Mouse (Mus musculus) common myeloid progenitor, adult 5-6 weeks (primary cell): ENCODE data around the gene Strada. TPM values are rescaled to one million over a fixed set of nuclear protein-coding genes. Genes with fewer than 3 reads are reported as not detected.
A peak's percentile ranks its signal among the peaks of the same experiment; 100 is the strongest.
"Not testable (repeated sequence)": the region's sequence is repeated elsewhere in the genome, so short reads cannot be mapped to it uniquely, and the experiment has no call there.

Experiments
- ATAC-seq: replicated peaks from 2 replicates; pipeline ENCODE4 v1.8.0; 2016; ENCODE audit warnings: low read depth, mild to moderate bottlenecking, moderate TSS enrichment, inconsistent platforms; ENCODE audit not compliant: poor library complexity, severe bottlenecking
- total RNA-seq: library from RNA; stranded (forward); fragments of 200-1000, 187-1606 nt; gene quantifications from 2 replicates; pipeline ENCODE4 v1.2.3, GENCODE M21; 2017

The Strada gene
- total RNA-seq, result 22.1 and 25.4 TPM in 2 replicates

- ATAC-seq, result 0 out of 2 replicates have a peak, but pooled peaks have one; percentile 13
Observed at GRCm38 (mm10) chr11:106202123-106202465, at the start of gene Strada. Gene Strada, minus strand, starts transcription at chr11:106202168.

DNA sequence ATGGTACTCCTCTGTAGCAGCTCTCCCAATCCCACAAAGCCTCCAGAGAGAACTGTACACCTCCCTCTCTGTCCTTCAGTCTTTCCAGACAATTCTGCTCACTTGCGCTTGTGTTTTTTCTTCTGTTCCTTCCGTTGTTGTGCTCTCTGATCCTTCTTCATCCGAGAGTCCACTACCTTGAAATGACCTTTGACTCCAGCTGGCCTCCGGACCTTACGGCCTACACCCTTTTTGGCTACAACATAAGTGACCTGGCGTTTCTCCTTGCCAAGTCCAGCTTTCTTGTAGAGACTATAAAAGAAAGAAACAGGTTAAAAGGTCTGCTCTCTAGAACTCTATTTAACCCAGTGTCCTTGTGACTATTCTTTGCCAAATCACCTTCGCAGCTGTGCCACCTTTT is 47.4 kb upstream of the Strada start:
- no peak for ATAC-seq

GRCm38 (mm10) chr11:106246834-106247233 is 44.9 kb upstream of the Strada start:
- 0 out of 2 replicates have a peak, but pooled peaks have one; percentile 25 for ATAC-seq

DNA sequence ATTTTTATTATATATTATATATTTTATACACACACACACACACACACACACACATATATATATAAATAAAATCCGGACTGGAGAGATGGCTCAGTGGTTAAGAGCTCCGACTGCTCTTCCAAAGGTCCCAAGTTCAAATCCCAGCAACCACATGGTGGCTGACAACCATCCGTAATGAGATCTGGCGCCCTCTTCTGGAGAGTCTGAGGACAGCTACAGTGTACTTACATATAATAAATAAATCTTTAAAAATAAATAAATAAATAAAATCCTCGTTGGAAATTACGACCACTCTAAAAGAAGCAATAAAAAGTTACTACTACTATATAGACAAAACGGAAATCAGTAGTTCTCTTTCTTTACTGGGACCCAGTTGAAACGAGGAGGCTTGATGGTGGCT is 32.0 kb upstream of the Strada start:
- ATAC-seq, result not testable (repeated sequence)

- ATAC-seq, result no peak
Observed at GRCm38 (mm10) chr11:106220603-106221002, 18.6 kb upstream of the Strada start.

DNA sequence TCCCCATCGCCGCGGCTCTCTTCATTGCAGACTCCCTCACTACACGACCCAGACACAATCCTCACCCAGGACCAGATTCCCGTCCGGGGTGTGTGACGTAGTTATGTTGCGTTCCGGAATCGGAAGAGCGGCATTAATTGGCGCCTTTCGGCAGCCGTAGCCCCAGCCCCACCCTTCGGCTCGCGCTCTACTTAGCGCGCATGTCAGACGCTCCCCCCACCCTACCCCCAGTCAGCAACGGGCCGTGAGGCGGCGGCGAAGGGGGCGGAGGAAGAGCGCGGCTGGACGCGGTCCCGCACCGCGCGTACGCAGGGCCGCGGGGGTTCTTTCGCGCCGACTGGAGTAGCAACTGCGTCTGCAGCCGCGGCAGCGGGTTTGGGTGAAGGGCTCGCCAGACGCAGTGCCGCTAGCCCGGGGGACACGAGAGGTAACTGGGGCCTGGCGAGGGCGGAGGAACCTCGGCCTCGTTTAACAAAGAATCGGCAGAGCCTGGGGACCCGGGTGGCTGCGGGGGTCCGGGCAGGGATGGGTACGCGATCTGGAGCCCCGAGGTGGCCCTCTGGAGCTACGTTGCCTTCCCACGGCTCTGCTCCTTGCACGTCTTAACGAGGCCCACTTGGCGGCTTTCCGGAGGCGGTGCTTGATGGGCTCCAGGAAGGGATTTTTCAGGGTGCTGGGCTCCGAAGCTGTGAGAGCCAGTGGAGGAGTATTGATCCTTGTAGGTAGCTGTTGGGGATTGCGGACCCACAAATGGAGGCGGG is 14.9 kb upstream of the Strada start, which contains the start of gene Ddx42:
Ddx42 (plus strand) TSS at position 197 of the 761 bp plus-strand sequence.
- peak; percentile 79 for ATAC-seq

GRCm38 (mm10) chr11:106215927-106216729 is 14.2 kb upstream of the Strada start, which contains the start of gene Ccdc47:
Gene Ccdc47, minus strand, starts transcription at chr11:106216344.
- peak; percentile 86 for ATAC-seq

- no peak for ATAC-seq
Observed at GRCm38 (mm10) chr11:106215450-106215859, 13.5 kb upstream of the Strada start.

- ATAC-seq, result no peak
Observed at GRCm38 (mm10) chr11:106214856-106215255, 12.9 kb upstream of the Strada start.

GRCm38 (mm10) chr11:106212771-106213170 is 10.8 kb upstream of the Strada start:
- ATAC-seq, result no peak

DNA sequence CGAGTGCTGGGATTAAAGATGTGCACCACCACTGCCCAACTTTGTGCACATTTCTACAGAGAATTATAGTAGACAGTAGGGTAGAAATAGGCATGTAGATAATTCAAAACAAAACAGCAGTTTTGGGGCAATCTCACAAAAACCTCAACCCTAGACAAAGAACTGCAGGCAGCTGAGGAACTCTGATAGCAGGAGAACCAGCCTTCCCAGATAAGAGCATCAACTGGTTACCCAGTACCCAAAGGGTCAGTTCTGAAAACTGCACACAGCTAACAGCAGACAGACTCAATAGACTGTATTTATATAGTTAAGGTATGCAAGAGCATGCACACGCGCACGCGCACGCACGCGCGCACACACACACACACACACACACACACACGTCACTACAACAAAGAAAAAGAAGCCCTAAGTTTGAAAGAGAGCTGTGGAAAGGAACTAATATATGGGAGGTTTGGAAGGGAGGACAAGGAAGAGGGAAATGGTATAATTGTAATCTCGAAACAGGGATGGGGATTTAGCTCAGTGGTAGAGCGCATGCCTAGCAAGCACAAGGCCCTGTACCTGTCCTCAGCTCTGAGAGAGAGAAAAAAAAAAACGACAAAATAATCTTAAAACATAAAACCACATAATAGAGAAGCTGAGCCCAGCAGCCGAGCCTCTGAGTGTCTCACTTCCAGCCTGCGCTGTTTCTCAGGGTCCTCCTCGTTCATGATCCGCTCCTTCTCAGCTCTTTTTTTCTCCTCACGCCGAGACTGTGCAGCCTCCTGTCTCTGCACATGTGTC is 438 bp downstream of the Strada start:
- peak; percentile 48 for ATAC-seq

DNA sequence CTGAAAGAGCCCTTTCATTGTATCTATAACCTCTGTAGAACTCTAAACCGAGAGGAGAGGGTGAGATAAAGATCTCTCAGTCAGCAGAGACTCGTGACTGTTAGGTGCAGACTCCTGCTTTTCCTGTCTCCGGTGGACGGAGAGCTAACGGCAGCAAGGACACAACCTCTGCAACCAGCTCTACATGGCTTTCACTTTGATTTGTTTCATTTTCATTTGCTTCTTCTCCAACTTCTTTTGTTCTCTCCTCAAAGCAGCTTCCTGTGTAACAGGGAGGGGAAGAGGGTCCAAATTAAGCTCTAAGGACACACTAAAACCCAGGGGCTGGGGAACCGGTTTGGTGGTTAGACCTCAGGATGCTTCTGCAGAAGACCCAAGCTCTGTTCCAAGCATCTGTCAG is 1.2 kb downstream of the Strada start:
- ATAC-seq, result peak; percentile 15; the same call in 1 of the 2 replicates

- ATAC-seq, result not testable (repeated sequence)
Observed at GRCm38 (mm10) chr11:106199997-106200396, 2.0 kb downstream of the Strada start.

- ATAC-seq, result no peak
Observed at GRCm38 (mm10) chr11:106198277-106198676, 3.7 kb downstream of the Strada start.

DNA sequence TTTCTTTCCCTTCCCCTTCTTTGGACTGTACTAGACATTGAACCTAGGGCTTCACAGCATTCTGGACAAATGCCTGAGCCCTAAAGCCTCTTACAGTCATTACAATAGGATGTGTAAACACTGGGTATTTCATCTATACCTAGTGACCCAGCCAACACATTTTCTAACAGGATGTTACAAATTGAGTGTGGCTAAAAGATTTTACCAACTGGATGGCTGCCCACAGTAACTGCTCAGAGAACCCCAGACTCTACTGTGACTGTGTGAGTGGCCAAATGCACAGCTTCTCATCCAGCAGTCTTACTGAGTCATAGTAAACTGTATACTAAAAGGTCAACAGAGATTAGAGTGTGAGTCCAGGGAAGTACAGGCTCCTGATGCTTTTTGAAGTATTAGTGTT is 6.6 kb downstream of the Strada start:
- ATAC-seq, result no peak

GRCm38 (mm10) chr11:106194891-106195290 is 7.1 kb downstream of the Strada start:
- no peak for ATAC-seq

DNA sequence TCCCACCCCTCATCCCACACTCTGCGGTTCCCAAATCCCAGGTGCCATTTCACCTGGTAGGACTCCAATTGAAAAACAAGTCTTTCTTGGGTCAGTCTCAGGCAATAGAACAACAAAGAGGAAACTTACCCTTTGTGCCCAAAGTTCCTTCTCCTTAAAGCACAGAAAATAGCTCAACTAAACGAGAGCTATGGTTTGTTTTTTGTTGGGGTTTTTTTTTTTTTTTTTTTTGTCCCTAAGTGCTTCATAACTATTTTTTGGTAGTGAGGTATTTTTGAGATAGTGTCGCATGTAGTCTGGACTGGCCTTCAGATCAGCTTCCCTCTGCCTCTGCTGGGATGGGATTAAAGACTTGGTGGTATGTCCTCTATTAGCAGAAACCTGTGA is 7.8 kb downstream of the Strada start:
- no peak for ATAC-seq

DNA sequence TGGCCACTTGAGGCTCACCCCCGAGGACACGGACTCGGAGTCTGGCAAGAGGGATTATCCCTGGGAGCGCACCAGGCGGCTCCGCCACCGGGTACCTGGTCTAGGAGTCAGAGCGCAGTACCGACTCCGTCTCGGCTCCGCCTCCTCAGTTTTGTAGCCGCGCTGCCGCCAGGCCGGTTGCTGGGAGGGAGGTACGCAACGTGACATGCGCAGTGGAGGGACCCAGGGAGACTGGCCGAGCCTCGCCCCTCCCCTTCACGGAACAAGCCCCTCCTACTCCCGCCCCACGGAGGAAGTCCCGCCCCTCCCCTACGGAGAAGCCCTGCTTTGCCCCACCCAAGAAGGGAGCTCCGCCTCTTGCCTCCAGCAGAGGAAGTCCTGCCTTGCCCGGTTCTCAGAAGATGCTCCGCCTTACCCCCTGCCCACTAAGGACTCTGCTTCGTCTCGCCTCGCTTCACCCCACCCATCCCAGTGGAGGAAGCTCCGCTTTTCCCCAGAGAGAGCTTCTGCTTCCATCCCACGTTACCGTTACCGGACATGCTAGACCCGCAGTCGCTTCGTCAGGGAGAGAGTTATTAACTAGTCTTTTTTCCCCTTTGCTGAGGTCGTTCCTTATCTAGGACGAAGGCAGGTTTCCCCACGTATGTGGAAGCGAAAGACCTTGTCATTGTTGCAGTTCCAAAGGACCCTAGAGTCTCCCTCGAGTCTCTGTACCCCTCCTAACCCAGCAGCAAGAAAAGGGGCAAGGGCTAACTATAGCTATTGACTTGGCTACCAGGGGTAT is 8.4 kb downstream of the Strada start:
- peak; percentile 93 for ATAC-seq

DNA sequence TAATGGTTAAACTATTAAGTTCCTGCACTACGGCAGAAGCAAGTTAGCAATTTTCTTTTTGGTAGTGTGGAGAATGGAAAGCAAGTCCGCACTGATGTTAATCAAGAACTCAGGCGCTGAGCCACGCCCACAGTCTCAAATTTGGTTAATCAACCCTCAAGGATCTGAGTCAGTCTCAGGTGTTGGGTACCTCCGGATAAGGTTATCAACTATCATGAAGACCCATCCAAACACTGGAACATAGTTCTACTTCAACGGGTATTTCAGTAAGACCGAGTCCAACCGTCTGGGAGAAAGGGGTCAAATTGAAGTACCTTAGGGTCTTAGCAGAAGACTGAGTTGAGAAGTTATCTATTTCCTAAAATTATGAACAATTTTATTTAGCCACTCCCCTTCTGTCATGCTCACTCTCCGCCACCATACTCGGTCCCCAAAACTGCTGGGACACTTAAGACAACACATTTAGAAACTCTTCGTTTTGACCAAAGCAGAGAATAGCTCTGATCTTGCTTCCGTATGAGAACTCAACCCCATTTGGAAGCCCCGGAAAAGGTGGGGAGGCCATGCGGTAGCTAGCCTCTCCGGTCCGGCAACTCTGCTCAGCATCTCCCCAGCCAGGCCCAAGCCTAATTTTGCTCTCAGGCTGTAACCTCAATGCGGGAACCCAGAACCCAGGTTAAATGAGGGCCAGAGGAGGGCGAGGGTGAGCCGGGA is 9.2 kb downstream of the Strada start:
- peak; percentile 27 for ATAC-seq
